Mouse (Mus musculus): ENCODE data around the gene Pimreg.
A peak's percentile ranks its signal among the peaks of the same experiment; 100 is the strongest.

Pimreg gene

GRCm38 (mm10) chr11:72041768-72042607, at the start of gene Pimreg:
Gene Pimreg (plus strand): TSS chr11:72042032.
- peak; percentile 40 to 61 for DNase-seq (ENCODE audit: low read depth in 2 of 2, low spot score in 2 of 2)

- no peak for DNase-seq (ENCODE audit: low read depth in 2 of 2, low spot score in 2 of 2)
Measured at GRCm38 (mm10) chr11:71992438-71992837, 49.4 kb upstream of the Pimreg start.

- peak in 1 of 2 experiments; percentile 9 for DNase-seq (ENCODE audit: low read depth in 2 of 2, low spot score in 2 of 2)
Measured at GRCm38 (mm10) chr11:71995968-71996511, 45.8 kb upstream of the Pimreg start.

- DNase-seq (ENCODE audit: low read depth in 2 of 2, low spot score in 2 of 2): no peak
Measured at GRCm38 (mm10) chr11:71996805-71997204, 45.0 kb upstream of the Pimreg start.

- no peak for DNase-seq (ENCODE audit: low read depth in 2 of 2, low spot score in 2 of 2)
Measured at GRCm38 (mm10) chr11:72000194-72000593, 41.6 kb upstream of the Pimreg start.

- DNase-seq (ENCODE audit: low read depth in 2 of 2, low spot score in 2 of 2): peak in 1 of 2 experiments; percentile 19
Measured at GRCm38 (mm10) chr11:72002138-72002853, 39.5 kb upstream of the Pimreg start.

GRCm38 (mm10) chr11:72003171-72003570, 38.7 kb upstream of the Pimreg start:
- no peak for DNase-seq (ENCODE audit: low read depth in 2 of 2, low spot score in 2 of 2)

- DNase-seq (ENCODE audit: low read depth in 2 of 2, low spot score in 2 of 2): no peak
Measured at GRCm38 (mm10) chr11:72005547-72005946, 36.3 kb upstream of the Pimreg start.

GRCm38 (mm10) chr11:72010367-72010766, 31.5 kb upstream of the Pimreg start:
- no peak for DNase-seq (ENCODE audit: low read depth in 2 of 2, low spot score in 2 of 2)

GRCm38 (mm10) chr11:72010940-72011722, 30.7 kb upstream of the Pimreg start:
- DNase-seq (ENCODE audit: low read depth in 2 of 2, low spot score in 2 of 2): no peak

GRCm38 (mm10) chr11:72011955-72012354, 29.9 kb upstream of the Pimreg start:
- no peak for DNase-seq (ENCODE audit: low read depth in 2 of 2, low spot score in 2 of 2)

- DNase-seq (ENCODE audit: low read depth in 2 of 2, low spot score in 2 of 2): no peak
Measured at GRCm38 (mm10) chr11:72014674-72015073, 27.2 kb upstream of the Pimreg start.

GRCm38 (mm10) chr11:72016518-72017252, 25.1 kb upstream of the Pimreg start:
- no peak for DNase-seq (ENCODE audit: low read depth in 2 of 2, low spot score in 2 of 2)

GRCm38 (mm10) chr11:72017253-72017601, 24.6 kb upstream of the Pimreg start:
- DNase-seq (ENCODE audit: low read depth in 2 of 2, low spot score in 2 of 2): no peak

GRCm38 (mm10) chr11:72021015-72021414, 20.8 kb upstream of the Pimreg start:
- no peak for DNase-seq (ENCODE audit: low read depth in 2 of 2, low spot score in 2 of 2)

GRCm38 (mm10) chr11:72022827-72023226, 19.0 kb upstream of the Pimreg start:
- DNase-seq (ENCODE audit: low read depth in 2 of 2, low spot score in 2 of 2): no peak

- no peak for DNase-seq (ENCODE audit: low read depth in 2 of 2, low spot score in 2 of 2)
Measured at GRCm38 (mm10) chr11:72023581-72023980, 18.3 kb upstream of the Pimreg start.

GRCm38 (mm10) chr11:72024193-72024781, 17.5 kb upstream of the Pimreg start:
- DNase-seq (ENCODE audit: low read depth in 2 of 2, low spot score in 2 of 2): peak; percentile 20 to 37

- peak in 1 of 2 experiments; percentile 3 for DNase-seq (ENCODE audit: low read depth in 2 of 2, low spot score in 2 of 2)
Measured at GRCm38 (mm10) chr11:72025843-72026242, 16.0 kb upstream of the Pimreg start.

GRCm38 (mm10) chr11:72026516-72026915, 15.3 kb upstream of the Pimreg start:
- no peak for DNase-seq (ENCODE audit: low read depth in 2 of 2, low spot score in 2 of 2)
